Mouse (Mus musculus) limb, embryonic 14.5 days (tissue): ENCODE measurements around the gene Clic3. TPM values are rescaled to one million over a fixed set of nuclear protein-coding genes. Genes with fewer than 3 reads are reported as not detected.

Experiments used
- ATAC-seq: fragments of 200-750 bp; cut with Nextera tagmentation; 2 replicates; pipeline ENCODE4 v1.8.0; 2017; ENCODE audit warnings: low read depth, moderate number of reproducible peaks, moderate TSS enrichment; ENCODE audit not compliant: low FRiP score
- DNase-seq: peaks from one replicate; pipeline ENCODE4 v3.0.0-alpha.2; 2015; ENCODE audit warnings: low spot score
- H3K27ac ChIP-seq: fragments of 300-500 bp; sonication (generic); replicated peaks from 2 replicates; pipeline ENCODE4 v1.5.1; 2014; ENCODE audit warnings: low read depth, mild to moderate bottlenecking, low read length, moderate library complexity, mixed read lengths
- H3K27me3 ChIP-seq: fragments of 300-500 bp; sonication (generic); 2 replicates; pipeline ENCODE4 v1.6.1; 2014; ENCODE audit warnings: low read length, mixed read lengths; ENCODE audit not compliant: control insufficient read depth, insufficient read depth
- H3K36me3 ChIP-seq: fragments of 300-500 bp; sonication (generic); 2 replicates; pipeline ENCODE4 v1.6.1; 2014; ENCODE audit warnings: mild to moderate bottlenecking, low read length, moderate library complexity, mixed read lengths; ENCODE audit not compliant: control insufficient read depth, insufficient read depth
- H3K4me1 ChIP-seq: fragments of 300-500 bp; sonication (generic); 2 replicates; pipeline ENCODE4 v1.6.1; 2014; ENCODE audit warnings: antibody characterized with exemption, low read length, mixed read lengths; ENCODE audit not compliant: control insufficient read depth, insufficient read depth
- H3K4me2 ChIP-seq: fragments of 300-500 bp; sonication (generic); replicated peaks from 2 replicates; pipeline ENCODE4 v1.6.1; 2014; ENCODE audit warnings: low read depth, mild to moderate bottlenecking, low read length, moderate library complexity; ENCODE audit not compliant: severe bottlenecking
- H3K4me3 ChIP-seq: fragments of 300-500 bp; sonication (generic); replicated peaks from 2 replicates; pipeline ENCODE4 v1.5.1; 2014; ENCODE audit warnings: low read length
- H3K9ac ChIP-seq: fragments of 300-500 bp; sonication (generic); 2 replicates; pipeline ENCODE4 v1.6.1; 2014; ENCODE audit warnings: mild to moderate bottlenecking, low read depth, low read length, moderate library complexity; ENCODE audit not compliant: severe bottlenecking
- H3K9me3 ChIP-seq: fragments of 300-500 bp; sonication (generic); 2 replicates; pipeline ENCODE4 v1.6.1; 2016; ENCODE audit warnings: low read length; ENCODE audit not compliant: control insufficient read depth
- POLR2A ChIP-seq: fragments of 200-500 bp; IDR thresholded peaks from 2 replicates; pipeline ENCODE4 v1.8.0; 2012; ENCODE audit warnings: inconsistent platforms, mild to moderate bottlenecking, moderate library complexity, borderline replicate concordance; ENCODE audit not compliant: insufficient read depth, insufficient read length; ENCODE audit errors: extremely low read depth
- WGBS: fragments of 180-500 bp; shearing (Covaris S2); extraction: QIAGEN DNeasy Blood & Tissue Kit; methylation state at CpG from one replicate; pipeline ENCODE4 v1.1.7; 2014; 5-methylcytosine and 5-hydroxymethylcytosine counted together
- polyA plus RNA-seq, 2 experiments: library from polyadenylated mRNA; depleted of rRNA in 1 of 2; stranded (reverse) in 1 of 2; unstranded in 1 of 2; fragments of >200 nt; fragmentation: Nextera tagmentation in 1 of 2; extraction: Ambion mirVana in 1 of 2; gene quantifications; 2 replicates each; pipeline versions ENCODE4 v1.2.1 to v1.2.3; 2012 to 2014

Gene Clic3
- polyA plus RNA-seq, 2 experiments, result 10.9 to 22.5 TPM

DNA sequence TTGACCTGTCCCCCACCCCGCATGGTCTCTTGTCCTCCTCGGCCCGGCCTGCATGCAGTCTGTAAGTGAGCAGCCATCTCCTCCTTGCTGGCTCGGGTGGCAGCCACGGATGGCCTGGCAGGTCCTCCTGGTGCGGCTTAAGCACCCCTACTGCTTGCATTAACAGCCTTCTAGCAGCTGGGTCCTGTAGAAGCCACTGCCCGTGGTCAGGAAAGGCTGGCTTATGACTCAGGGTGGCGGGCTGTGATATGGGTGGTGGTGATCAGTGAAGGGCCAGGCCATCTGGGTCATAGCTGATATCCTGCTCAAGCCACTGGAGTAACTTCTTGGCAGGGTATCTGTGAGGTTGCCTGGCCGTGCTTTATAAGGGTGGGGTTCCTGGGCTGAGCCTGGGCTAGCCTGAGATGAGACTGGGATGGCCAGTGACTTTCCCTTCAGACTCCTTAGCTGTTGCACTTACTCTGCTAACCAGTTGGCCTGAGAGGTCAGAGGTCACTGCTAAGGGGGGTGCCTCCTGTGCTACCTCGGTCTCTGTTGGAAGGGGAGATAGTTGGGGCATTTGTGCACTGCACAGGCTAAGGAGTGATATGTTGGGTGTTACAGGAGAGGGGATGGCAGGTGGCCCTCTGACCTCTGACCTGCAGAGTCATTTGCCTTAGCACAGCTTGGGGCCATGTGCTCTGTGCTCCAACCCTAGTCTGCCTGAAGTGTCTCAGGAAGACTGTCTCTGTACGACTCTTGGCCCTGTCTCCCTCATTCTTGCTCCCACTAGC lies 24.1 kb upstream of the Clic3 start:
- ATAC-seq (no peak), DNase-seq (no peak)
- no peak overlapping the region for H3K4me3 ChIP-seq
- 61% methylated on average over 11 of the region's 11 CpGs for WGBS
- no peaks in the 10 kb centered on the region; the same call in 1 of the 2 replicates for H3K27me3 ChIP-seq
- no peaks in the 10 kb centered on the region for H3K36me3 ChIP-seq
- peaks cover 3% of the 10 kb centered on the region; the same call in 1 of the 2 replicates for H3K4me1 ChIP-seq
- H3K27ac ChIP-seq, result no peak overlapping the region
- no peak overlapping the region for H3K4me2 ChIP-seq
- H3K9me3 ChIP-seq, result no peaks in the 10 kb centered on the region
- no peak overlapping the region for H3K9ac ChIP-seq
- no peak for TF ChIP-seq POLR2A

DNA sequence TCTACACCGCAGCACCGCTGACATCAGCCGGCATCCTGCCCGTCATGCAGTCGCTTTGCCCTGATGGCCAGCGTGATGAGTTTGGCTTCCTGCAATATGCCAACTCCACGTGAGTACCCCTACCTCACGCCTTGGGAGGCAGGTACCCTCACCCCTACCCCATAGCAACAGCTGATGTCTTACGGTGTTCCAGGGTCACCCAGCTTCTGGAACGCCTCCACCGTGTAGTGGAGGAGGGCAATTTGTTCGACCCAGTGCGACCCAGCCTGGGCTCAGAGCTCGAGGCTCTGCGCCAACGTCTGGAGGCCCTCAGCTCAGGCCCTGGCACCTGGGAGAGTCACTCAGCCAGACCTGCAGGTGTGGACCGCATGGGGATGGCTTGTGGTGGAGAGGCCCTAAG lies 23.5 kb upstream of the Clic3 start:
- DNase-seq, result no peak
- H3K27ac ChIP-seq, result no peak overlapping the region
- no peak overlapping the region for H3K4me2 ChIP-seq
- 83% methylated on average over 17 of the region's 17 CpGs for WGBS
- H3K4me1 ChIP-seq, result peaks cover 3% of the 10 kb centered on the region; the same call in 1 of the 2 replicates
- H3K27me3 ChIP-seq, result no peaks in the 10 kb centered on the region; the same call in 1 of the 2 replicates
- no peak for TF ChIP-seq POLR2A
- no peak overlapping the region for H3K4me3 ChIP-seq
- no peaks in the 10 kb centered on the region for H3K36me3 ChIP-seq
- no peaks in the 10 kb centered on the region for H3K9me3 ChIP-seq
- H3K9ac ChIP-seq, result no peak overlapping the region
- ATAC-seq, result no peak

DNA sequence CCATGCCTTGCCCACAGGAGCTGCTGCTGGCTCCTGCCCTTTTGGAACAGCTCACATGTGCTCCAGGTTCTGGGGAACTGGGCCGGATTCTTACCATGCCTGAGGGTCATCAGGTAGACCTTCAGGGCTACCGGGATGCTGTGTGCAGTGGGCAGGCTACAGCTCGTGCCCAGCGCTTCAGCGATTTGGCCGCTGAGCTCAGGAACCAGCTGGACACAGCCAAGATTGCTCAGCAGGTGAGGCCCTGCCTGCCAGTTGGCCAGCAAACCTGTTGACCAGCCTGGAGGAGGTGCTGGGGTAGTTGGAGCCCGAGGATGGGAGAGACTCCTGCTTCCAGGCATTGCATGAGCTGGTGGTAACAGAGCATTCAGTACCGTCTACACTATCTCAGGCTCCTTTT lies 22.3 kb upstream of the Clic3 start:
- no peak for TF ChIP-seq POLR2A
- no peak for ATAC-seq
- no peaks in the 10 kb centered on the region for H3K9me3 ChIP-seq
- H3K27ac ChIP-seq, result no peak overlapping the region
- H3K4me3 ChIP-seq, result no peak overlapping the region
- H3K36me3 ChIP-seq, result no peaks in the 10 kb centered on the region
- H3K9ac ChIP-seq, result no peak overlapping the region
- no peak overlapping the region for H3K4me2 ChIP-seq
- peaks cover 2% of the 10 kb centered on the region; the same call in 1 of the 2 replicates for H3K4me1 ChIP-seq
- H3K27me3 ChIP-seq, result no peaks in the 10 kb centered on the region; the same call in 1 of the 2 replicates
- 77% methylated on average over 8 of the region's 8 CpGs for WGBS
- DNase-seq, result no peak

DNA sequence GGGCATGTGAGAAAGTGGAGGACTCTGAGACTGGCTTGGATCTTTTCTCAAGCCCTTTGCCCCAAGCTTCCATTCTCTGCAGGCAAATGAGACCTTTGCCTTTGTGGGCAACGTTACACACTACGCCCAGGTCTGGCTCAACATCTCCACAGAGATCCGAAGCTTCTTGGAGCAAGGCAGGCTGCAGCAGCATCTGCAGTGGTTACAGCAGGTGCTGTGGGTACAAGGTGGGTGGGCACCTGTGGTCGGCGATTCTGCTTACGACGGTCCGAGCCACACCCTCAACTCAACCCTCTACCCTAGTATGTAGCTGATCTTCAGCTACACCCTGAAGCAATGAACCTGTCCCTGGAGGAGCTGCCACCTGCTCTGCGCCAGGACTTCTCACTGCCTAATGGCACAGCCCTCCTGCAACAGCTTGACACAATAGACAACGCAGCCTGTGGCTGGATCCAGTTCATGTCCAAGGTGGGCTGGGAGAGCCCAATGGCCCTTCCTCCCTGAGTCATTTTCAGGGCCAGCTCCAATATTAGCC lies 20.3 kb upstream of the Clic3 start:
- Histone ChIP-seq H3K27me3 (no peaks in the 10 kb centered on the region), H3K4me2 (no peak overlapping the region), H3K4me1 (no peaks in the 10 kb centered on the region), H3K36me3 (no peaks in the 10 kb centered on the region), H3K27ac (no peak overlapping the region), H3K9ac (no peak overlapping the region), H3K4me3 (no peak overlapping the region), H3K9me3 (no peaks in the 10 kb centered on the region)
- no peak for ATAC-seq
- TF ChIP-seq POLR2A, result no peak
- WGBS, result 88% methylated on average over 10 of the region's 10 CpGs
- no peak for DNase-seq

DNA sequence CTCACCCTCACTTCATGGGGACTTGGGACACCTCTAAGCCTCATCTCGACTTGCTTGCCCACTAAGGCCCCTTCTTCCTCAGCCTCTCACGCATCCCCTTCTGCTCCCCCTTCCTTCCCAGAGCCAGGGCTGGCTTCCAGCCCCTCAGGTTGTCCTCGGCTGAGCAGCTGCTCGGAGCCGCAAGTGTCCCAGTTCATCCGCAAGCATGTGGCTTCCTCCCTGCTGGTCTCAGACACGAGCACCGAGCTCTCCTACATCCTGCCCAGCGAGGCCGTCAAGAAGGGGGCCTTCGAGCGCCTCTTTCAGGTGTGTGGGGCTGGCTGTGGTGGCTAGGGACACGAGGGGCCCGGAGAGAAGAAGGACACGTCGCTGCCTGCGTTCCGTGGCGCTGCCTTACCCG lies 15.6 kb upstream of the Clic3 start:
- H3K36me3 ChIP-seq, result 0 out of 2 replicates have a peak, but pooled peaks cover 10% of the 10 kb centered on the region
- H3K27ac ChIP-seq, result no peak overlapping the region
- H3K27me3 ChIP-seq, result no peaks in the 10 kb centered on the region
- no peak overlapping the region for H3K4me2 ChIP-seq
- TF ChIP-seq POLR2A, result no peak
- no peak for DNase-seq
- 83% methylated on average over 20 of the region's 20 CpGs for WGBS
- ATAC-seq, result no peak
- H3K4me1 ChIP-seq, result no peaks in the 10 kb centered on the region
- no peak overlapping the region for H3K4me3 ChIP-seq
- H3K9me3 ChIP-seq, result no peaks in the 10 kb centered on the region
- H3K9ac ChIP-seq, result no peak overlapping the region; the same call in 1 of the 2 replicates
